Mouse (Mus musculus) forebrain, embryonic 16.5 days (tissue): Measurements from ENCODE around the gene Trim56. TPM values are rescaled to one million over a fixed set of nuclear protein-coding genes. Genes with fewer than 3 reads are reported as not detected.
"Not testable (repeated sequence)": the region's sequence is repeated elsewhere in the genome, so short reads cannot be mapped to it uniquely, and the experiment has no call there.

Experiments
- ATAC-seq: fragments of 200-750 bp; cut with Nextera tagmentation; 2 replicates; pipeline ENCODE4 v1.8.0; 2017; ENCODE audit warnings: mild to moderate bottlenecking, moderate library complexity
- H3K27ac ChIP-seq: fragments of 300-500 bp; sonication (generic); 2 replicates; pipeline ENCODE4 v1.5.1; 2014; ENCODE audit warnings: low read length, control low read depth
- H3K27me3 ChIP-seq: fragments of 300-500 bp; sonication (generic); replicated peaks from 2 replicates; pipeline ENCODE4 v1.6.1; 2014; ENCODE audit warnings: low read length; ENCODE audit not compliant: control insufficient read depth, insufficient read depth
- H3K36me3 ChIP-seq: fragments of 300-500 bp; sonication (generic); 2 replicates; pipeline ENCODE4 v1.6.1; 2014; ENCODE audit not compliant: control insufficient read depth, insufficient read depth
- H3K4me1 ChIP-seq: fragments of 300-500 bp; sonication (generic); replicated peaks from 2 replicates; pipeline ENCODE4 v1.6.1; 2014; ENCODE audit warnings: low read length; ENCODE audit not compliant: control insufficient read depth, insufficient read depth
- H3K4me2 ChIP-seq: fragments of 300-500 bp; sonication (generic); 2 replicates; pipeline ENCODE4 v1.6.1; 2014; ENCODE audit warnings: mild to moderate bottlenecking, low read length, control low read depth
- H3K4me3 ChIP-seq: fragments of 300-500 bp; sonication (generic); replicated peaks from 2 replicates; pipeline ENCODE4 v1.5.1; 2014; ENCODE audit warnings: mild to moderate bottlenecking, low read length, control low read depth
- H3K9ac ChIP-seq: fragments of 300-500 bp; sonication (generic); replicated peaks from 2 replicates; pipeline ENCODE4 v1.6.1; 2014; ENCODE audit warnings: low read depth, low read length, control low read depth
- H3K9me3 ChIP-seq: fragments of 300-500 bp; sonication (generic); 2 replicates; pipeline ENCODE4 v1.6.1; 2016; ENCODE audit warnings: low read length; ENCODE audit not compliant: control insufficient read depth
- WGBS: fragments of 180-500 bp; shearing (Covaris S2); extraction: QIAGEN DNeasy Blood & Tissue Kit; methylation state at CpG from one replicate; pipeline ENCODE4 v1.1.7; 2014; 5-methylcytosine and 5-hydroxymethylcytosine counted together
- polyA plus RNA-seq: library from polyadenylated mRNA; unstranded; fragments of >200 nt; fragmentation: Nextera tagmentation; extraction: Ambion mirVana; gene quantifications from 2 replicates; pipeline ENCODE4 v1.2.1, GENCODE M21; 2015

The Trim56 gene
- polyA plus RNA-seq: 2.6 and 3.5 TPM in 2 replicates

- peak within 1 kb of the TSS; percentile 36 for H3K4me3 ChIP-seq
- WGBS: 13% methylated on average over 28 of the region's 29 CpGs
- no peaks in the 10 kb centered on the region for H3K27me3 ChIP-seq
- no peaks in the 10 kb centered on the region for H3K9me3 ChIP-seq
- peaks cover 8% of the 10 kb centered on the region for H3K4me1 ChIP-seq
- ATAC-seq: peak; percentile 57; the same call in 1 of the 2 replicates
- H3K4me2 ChIP-seq: peak within 1 kb of the TSS; percentile 62
- H3K27ac ChIP-seq: no peak within 1 kb of the TSS
- H3K36me3 ChIP-seq: no peaks in the 10 kb centered on the region
- H3K9ac ChIP-seq: peak within 1 kb of the TSS; percentile 49
Observed at GRCm38 (mm10) chr5:137115866-137116847, at the start of gene Trim56. Gene Trim56 (minus strand): TSS chr5:137116209.

GRCm38 (mm10) chr5:137161853-137162252 is 45.8 kb upstream of the Trim56 start:
- no peak overlapping the region for H3K9ac ChIP-seq
- H3K27me3 ChIP-seq: no peaks in the 10 kb centered on the region
- H3K4me3 ChIP-seq: no peak overlapping the region
- H3K36me3 ChIP-seq: no peaks in the 10 kb centered on the region
- no peaks in the 10 kb centered on the region for H3K4me1 ChIP-seq
- ATAC-seq: no peak
- H3K9me3 ChIP-seq: 0 out of 2 replicates have a peak, but pooled peaks cover 2% of the 10 kb centered on the region
- 73% methylated on average over 4 of the region's 4 CpGs for WGBS
- H3K4me2 ChIP-seq: no peak overlapping the region
- no peak overlapping the region for H3K27ac ChIP-seq

GRCm38 (mm10) chr5:137159461-137159860 is 43.5 kb upstream of the Trim56 start:
- Histone ChIP-seq H3K27me3 (no peaks in the 10 kb centered on the region), H3K4me1 (no peaks in the 10 kb centered on the region), H3K27ac (no peak overlapping the region), H3K4me3 (no peak overlapping the region), H3K4me2 (no peak overlapping the region), H3K9ac (no peak overlapping the region), H3K36me3 (no peaks in the 10 kb centered on the region), H3K9me3 (0 out of 2 replicates have a peak, but pooled peaks cover 2% of the 10 kb centered on the region)
- no peak for ATAC-seq
- 35% methylated on average over 11 of the region's 11 CpGs for WGBS

GRCm38 (mm10) chr5:137153289-137153688 is 37.3 kb upstream of the Trim56 start:
- Histone ChIP-seq H3K4me2 (no peak overlapping the region), H3K27ac (no peak overlapping the region)
- 93% methylated on average over 5 of the region's 5 CpGs for WGBS

GRCm38 (mm10) chr5:137152623-137153022 is 36.6 kb upstream of the Trim56 start:
- Histone ChIP-seq H3K4me1 (no peaks in the 10 kb centered on the region), H3K4me2 (no peak overlapping the region), H3K36me3 (no peaks in the 10 kb centered on the region), H3K4me3 (no peak overlapping the region), H3K9me3 (peaks cover 10% of the 10 kb centered on the region), H3K27me3 (no peaks in the 10 kb centered on the region), H3K27ac (no peak overlapping the region), H3K9ac (no peak overlapping the region)
- no peak for ATAC-seq
- WGBS: 71% methylated on average over 2 of the region's 2 CpGs

More at GRCm38 (mm10) chr5:137153289-137153688, 37.3 kb upstream of the Trim56 start:
- no peaks in the 10 kb centered on the region for H3K4me1 ChIP-seq
- no peak for ATAC-seq
- no peaks in the 10 kb centered on the region for H3K36me3 ChIP-seq
- H3K27me3 ChIP-seq: no peaks in the 10 kb centered on the region
- no peak overlapping the region for H3K9ac ChIP-seq
- H3K4me3 ChIP-seq: no peak overlapping the region
- H3K9me3 ChIP-seq: peaks cover 10% of the 10 kb centered on the region

GRCm38 (mm10) chr5:137149272-137149882 is 33.4 kb upstream of the Trim56 start, which contains the start of gene Muc3:
Gene Muc3 (minus strand): TSS chr5:137149322.
- ATAC-seq: not testable (repeated sequence)

GRCm38 (mm10) chr5:137140836-137141235 is 24.8 kb upstream of the Trim56 start:
- Histone ChIP-seq H3K4me2 (no peak overlapping the region), H3K9ac (no peak overlapping the region), H3K36me3 (no peaks in the 10 kb centered on the region), H3K4me3 (no peak overlapping the region), H3K27ac (no peak overlapping the region), H3K9me3 (no peaks in the 10 kb centered on the region), H3K27me3 (no peaks in the 10 kb centered on the region), H3K4me1 (no peaks in the 10 kb centered on the region)
- WGBS: 46% methylated on average over 3 of the region's 3 CpGs
- ATAC-seq: no peak

More at GRCm38 (mm10) chr5:137149272-137149882, 33.4 kb upstream of the Trim56 start, which contains the start of gene Muc3:
- H3K27ac ChIP-seq, H3K4me1 ChIP-seq, H3K4me2 ChIP-seq, H3K9me3 ChIP-seq, H3K27me3 ChIP-seq, H3K36me3 ChIP-seq, H3K9ac ChIP-seq, H3K4me3 ChIP-seq: not testable (repeated sequence)

GRCm38 (mm10) chr5:137138977-137139376 is 23.0 kb upstream of the Trim56 start:
- Histone ChIP-seq H3K36me3 (no peaks in the 10 kb centered on the region), H3K4me2 (no peak overlapping the region), H3K4me1 (no peaks in the 10 kb centered on the region), H3K9me3 (no peaks in the 10 kb centered on the region), H3K9ac (no peak overlapping the region), H3K27me3 (no peaks in the 10 kb centered on the region), H3K27ac (no peak overlapping the region), H3K4me3 (no peak overlapping the region)
- WGBS: 85% methylated on average over 10 of the region's 10 CpGs
- ATAC-seq: no peak

- no peak overlapping the region for H3K4me2 ChIP-seq
- no peaks in the 10 kb centered on the region for H3K36me3 ChIP-seq
- ATAC-seq: no peak
- no peaks in the 10 kb centered on the region for H3K27me3 ChIP-seq
- H3K9me3 ChIP-seq: no peaks in the 10 kb centered on the region
- 41% methylated on average over 11 of the region's 11 CpGs for WGBS
- no peaks in the 10 kb centered on the region for H3K4me1 ChIP-seq
- no peak overlapping the region for H3K4me3 ChIP-seq
- no peak overlapping the region for H3K9ac ChIP-seq
- H3K27ac ChIP-seq: no peak overlapping the region
Observed at GRCm38 (mm10) chr5:137134959-137135358, 18.9 kb upstream of the Trim56 start.
